Mouse (Mus musculus): ENCODE measurements at regions not wholly inside any gene's neighbourhood (a gene's known extent, or its start where the extent isn't known, plus 50 kb on each side); places are given as distances from the start of the nearest gene placed in this dataset.
A peak's percentile ranks its signal among the peaks of the same experiment; 100 is the strongest.

DNA sequence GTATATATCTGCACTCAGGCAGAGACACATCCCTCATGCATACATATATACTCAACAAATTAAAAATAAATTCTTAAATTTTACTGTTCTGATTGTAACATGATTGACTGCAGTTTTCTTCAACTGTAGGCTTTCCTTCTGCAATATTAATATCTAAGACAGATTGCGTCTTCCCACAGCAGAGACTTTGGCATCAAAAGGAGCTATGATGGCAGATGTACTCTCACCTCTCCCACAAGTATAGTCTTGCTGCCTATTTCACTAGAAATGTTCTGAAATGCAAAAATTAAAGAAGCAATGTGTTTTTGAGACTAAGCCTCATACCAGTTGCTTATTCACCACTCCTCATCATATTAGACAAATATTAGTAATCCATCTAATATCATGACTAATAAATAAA is 356.5 kb downstream of the Dnah5 start:
- Histone ChIP-seq H3K4me2 (ENCODE audit: low read length) (no peak overlapping the region), H3K4me1 (replicated peaks; ENCODE audit: control insufficient read depth, insufficient read depth, low read length) (no peaks in the 10 kb centered on the region), H3K9ac (replicated peaks; ENCODE audit: low read depth, low read length) (no peak overlapping the region), H3K27ac (ENCODE audit: low read length) (no peak overlapping the region; the same call in 1 of the 2 replicates), H3K9me3 (ENCODE audit: control insufficient read depth, low read length) (no peaks in the 10 kb centered on the region), H3K36me3 (ENCODE audit: control insufficient read depth, insufficient read depth) (no peaks in the 10 kb centered on the region), H3K27me3 (replicated peaks; ENCODE audit: control insufficient read depth, insufficient read depth, low read length) (no peaks in the 10 kb centered on the region), H3K4me3 (replicated peaks; ENCODE audit: low read length) (no peak overlapping the region)
- 71% methylated on average over 1 of the region's 1 CpGs for WGBS
- ATAC-seq = no peak

DNA sequence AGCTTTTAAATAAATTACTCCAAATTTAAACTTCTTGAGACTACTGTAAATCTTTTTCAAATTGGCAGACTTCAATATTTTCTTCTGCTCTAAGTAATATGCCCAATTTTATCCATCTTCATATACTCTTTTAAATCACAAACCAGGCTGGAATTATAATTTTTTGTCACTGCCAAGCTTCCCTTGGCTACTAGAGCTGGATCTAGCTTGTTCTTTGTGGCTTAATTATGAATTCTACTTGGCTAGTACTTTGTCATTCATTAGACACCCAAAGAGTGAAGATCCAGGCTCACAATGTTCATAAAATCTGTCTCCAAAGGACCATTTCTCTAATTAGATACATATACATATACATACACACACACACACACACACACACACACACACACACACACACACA is 391.7 kb downstream of the Dnah5 start:
- H3K9me3 ChIP-seq (ENCODE audit: control insufficient read depth, low read length) = no peaks in the 10 kb centered on the region
- ATAC-seq = peak; percentile 50; the same call in 1 of the 2 replicates

DNA sequence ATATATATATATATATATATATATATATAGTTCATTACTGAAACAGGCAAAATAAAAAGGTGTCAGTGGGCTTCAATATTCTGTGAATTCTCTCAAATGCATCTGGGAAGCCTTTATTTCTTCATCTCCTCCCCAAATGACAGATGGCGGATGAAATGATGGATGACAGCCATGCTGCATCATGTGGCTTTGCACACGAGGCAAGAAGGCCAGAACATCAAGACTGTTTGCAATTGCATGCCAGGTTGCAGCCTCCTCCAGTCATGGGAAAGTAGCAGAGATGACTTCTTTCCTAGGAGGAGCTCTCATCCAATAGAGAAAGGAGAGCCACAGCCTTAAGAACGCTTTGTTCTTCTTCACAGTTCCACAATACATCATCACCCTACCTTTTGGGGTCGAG is 392.2 kb downstream of the Dnah5 start:
- Histone ChIP-seq H3K9ac (replicated peaks; ENCODE audit: low read depth, low read length) (no peak overlapping the region), H3K27me3 (replicated peaks; ENCODE audit: control insufficient read depth, insufficient read depth, low read length) (no peaks in the 10 kb centered on the region), H3K4me3 (replicated peaks; ENCODE audit: low read length) (no peak overlapping the region), H3K27ac (ENCODE audit: low read length) (peak overlapping the region; percentile 38), H3K4me1 (replicated peaks; ENCODE audit: control insufficient read depth, insufficient read depth, low read length) (no peaks in the 10 kb centered on the region), H3K36me3 (ENCODE audit: control insufficient read depth, insufficient read depth) (no peaks in the 10 kb centered on the region), H3K9me3 (ENCODE audit: control insufficient read depth, low read length) (no peaks in the 10 kb centered on the region), H3K4me2 (ENCODE audit: low read length) (no peak overlapping the region)
- 73% methylated on average over 4 of the region's 4 CpGs for WGBS
- peak; percentile 57; the same call in 1 of the 2 replicates for ATAC-seq

More for the DNA sequence above, 391.7 kb downstream of the Dnah5 start:
- no peaks in the 10 kb centered on the region for H3K4me1 ChIP-seq (replicated peaks; ENCODE audit: control insufficient read depth, insufficient read depth, low read length)
- H3K27me3 ChIP-seq (replicated peaks; ENCODE audit: control insufficient read depth, insufficient read depth, low read length) = no peaks in the 10 kb centered on the region
- H3K9ac ChIP-seq (replicated peaks; ENCODE audit: low read depth, low read length) = no peak overlapping the region
- no peak overlapping the region for H3K27ac ChIP-seq (ENCODE audit: low read length)
- H3K4me2 ChIP-seq (ENCODE audit: low read length) = no peak overlapping the region
- no peaks in the 10 kb centered on the region for H3K36me3 ChIP-seq (ENCODE audit: control insufficient read depth, insufficient read depth)
- no peak overlapping the region for H3K4me3 ChIP-seq (replicated peaks; ENCODE audit: low read length)

DNA sequence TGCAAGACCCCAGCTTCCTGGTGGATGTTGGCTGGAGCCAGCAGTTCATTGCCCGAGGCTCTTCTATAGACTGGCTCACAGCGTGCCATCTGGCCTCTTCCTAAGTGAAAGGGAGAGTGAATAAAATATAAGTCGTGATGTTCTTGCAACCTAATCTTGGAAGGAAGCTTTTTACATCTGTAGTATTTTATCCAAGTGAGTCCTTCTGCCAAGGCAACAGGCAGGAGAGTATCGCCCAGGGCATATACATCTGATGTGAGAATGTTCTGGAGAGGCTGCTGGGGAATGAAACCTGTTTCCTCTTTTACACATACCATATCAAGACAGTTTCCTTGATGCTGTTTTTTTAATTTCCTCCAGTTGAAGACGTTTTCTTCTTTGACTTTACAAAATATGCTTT is 396.6 kb downstream of the Dnah5 start:
- WGBS = 60% methylated on average over 5 of the region's 5 CpGs
- H3K4me2 ChIP-seq (ENCODE audit: low read length) = no peak overlapping the region
- no peak overlapping the region for H3K4me3 ChIP-seq (replicated peaks; ENCODE audit: low read length)
- no peaks in the 10 kb centered on the region for H3K4me1 ChIP-seq (replicated peaks; ENCODE audit: control insufficient read depth, insufficient read depth, low read length)
- H3K27ac ChIP-seq (ENCODE audit: low read length) = no peak overlapping the region
- H3K9ac ChIP-seq (replicated peaks; ENCODE audit: low read depth, low read length) = no peak overlapping the region
- ATAC-seq = no peak
- H3K9me3 ChIP-seq (ENCODE audit: control insufficient read depth, low read length) = no peaks in the 10 kb centered on the region
- H3K36me3 ChIP-seq (ENCODE audit: control insufficient read depth, insufficient read depth) = no peaks in the 10 kb centered on the region
- H3K27me3 ChIP-seq (replicated peaks; ENCODE audit: control insufficient read depth, insufficient read depth, low read length) = no peaks in the 10 kb centered on the region

DNA sequence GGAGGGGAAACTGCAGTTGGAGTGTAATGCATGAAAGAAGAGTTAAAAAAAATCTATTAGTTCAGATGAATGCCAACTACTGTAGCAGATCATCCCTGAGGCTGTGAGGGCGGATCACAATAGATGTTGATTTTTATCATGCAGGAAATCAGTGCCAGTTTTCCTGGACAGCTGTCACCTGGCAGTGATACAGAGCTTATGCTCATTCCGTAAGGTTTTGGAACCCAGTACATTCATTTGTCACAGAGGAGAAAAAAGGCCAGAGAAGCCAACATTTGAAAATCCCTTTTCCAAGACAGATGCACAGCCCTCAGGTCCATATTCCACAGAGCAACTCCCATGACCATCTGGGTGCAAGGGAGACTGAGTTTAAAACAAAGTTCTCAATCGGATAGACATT is 412.1 kb downstream of the Dnah5 start:
- Histone ChIP-seq H3K4me1 (replicated peaks; ENCODE audit: control insufficient read depth, insufficient read depth, low read length) (no peaks in the 10 kb centered on the region), H3K9ac (replicated peaks; ENCODE audit: low read depth, low read length) (no peak overlapping the region), H3K36me3 (ENCODE audit: control insufficient read depth, insufficient read depth) (no peaks in the 10 kb centered on the region), H3K4me2 (ENCODE audit: low read length) (no peak overlapping the region), H3K27me3 (replicated peaks; ENCODE audit: control insufficient read depth, insufficient read depth, low read length) (no peaks in the 10 kb centered on the region), H3K4me3 (replicated peaks; ENCODE audit: low read length) (no peak overlapping the region), H3K27ac (ENCODE audit: low read length) (0 out of 2 replicates have a peak overlapping the region, but pooled peaks have one; percentile 23), H3K9me3 (ENCODE audit: control insufficient read depth, low read length) (no peaks in the 10 kb centered on the region)
- 59% methylated on average over 3 of the region's 3 CpGs for WGBS
- peak; percentile 79 for ATAC-seq

DNA sequence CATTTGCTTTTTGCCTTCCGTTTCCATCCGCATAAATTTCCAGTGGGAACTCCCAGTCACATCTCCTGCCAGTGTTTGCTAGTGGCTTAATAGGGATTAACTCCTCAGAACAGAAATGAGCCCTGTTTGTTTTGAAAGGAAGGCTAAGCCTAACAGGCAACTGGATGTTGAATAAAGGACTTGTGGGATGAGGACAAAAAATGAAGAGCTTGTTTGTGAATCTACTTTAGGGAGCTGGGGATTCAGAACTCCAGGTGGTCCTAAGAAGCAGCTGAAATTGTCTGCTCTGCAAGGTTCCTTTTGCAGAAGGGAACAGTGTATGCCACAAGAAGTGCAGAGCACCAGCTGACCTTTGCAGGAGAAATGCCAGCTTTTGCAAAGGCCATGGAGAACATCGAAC is 436.8 kb downstream of the Dnah5 start:
- Histone ChIP-seq H3K9me3 (ENCODE audit: control insufficient read depth, low read length) (no peaks in the 10 kb centered on the region), H3K36me3 (ENCODE audit: control insufficient read depth, insufficient read depth) (no peaks in the 10 kb centered on the region), H3K27ac (ENCODE audit: low read length) (no peak overlapping the region), H3K4me1 (replicated peaks; ENCODE audit: control insufficient read depth, insufficient read depth, low read length) (0 out of 2 replicates have a peak, but pooled peaks cover 2% of the 10 kb centered on the region), H3K4me2 (ENCODE audit: low read length) (no peak overlapping the region), H3K9ac (replicated peaks; ENCODE audit: low read depth, low read length) (no peak overlapping the region), H3K27me3 (replicated peaks; ENCODE audit: control insufficient read depth, insufficient read depth, low read length) (no peaks in the 10 kb centered on the region), H3K4me3 (replicated peaks; ENCODE audit: low read length) (no peak overlapping the region)
- ATAC-seq = no peak
- 5% methylated on average over 3 of the region's 3 CpGs for WGBS

DNA sequence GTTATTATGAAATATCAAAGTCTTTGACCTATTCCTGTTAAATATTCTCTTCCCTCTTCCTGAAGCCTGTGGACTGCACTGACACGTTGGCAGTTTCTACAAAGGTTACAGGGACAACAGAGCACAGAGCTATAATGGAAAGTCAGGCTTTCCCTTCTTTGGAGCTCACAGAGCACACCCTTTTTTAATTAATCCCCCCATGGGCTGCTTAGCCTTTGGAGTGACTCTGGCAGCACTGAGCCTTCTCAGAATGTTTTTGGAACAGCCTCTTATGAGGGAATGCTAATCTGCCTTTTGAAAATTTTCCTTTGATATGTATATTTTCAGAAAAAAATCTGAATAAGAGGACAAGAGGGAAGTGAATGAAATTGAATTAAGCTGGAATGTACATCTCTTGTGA is 441.6 kb downstream of the Dnah5 start:
- H3K4me1 ChIP-seq (replicated peaks; ENCODE audit: control insufficient read depth, insufficient read depth, low read length) = 0 out of 2 replicates have a peak, but pooled peaks cover 2% of the 10 kb centered on the region
- no peak overlapping the region for H3K4me2 ChIP-seq (ENCODE audit: low read length)
- no peak overlapping the region for H3K27ac ChIP-seq (ENCODE audit: low read length)
- H3K27me3 ChIP-seq (replicated peaks; ENCODE audit: control insufficient read depth, insufficient read depth, low read length) = no peaks in the 10 kb centered on the region
- 0% methylated on average over 1 of the region's 1 CpGs for WGBS
- no peaks in the 10 kb centered on the region for H3K36me3 ChIP-seq (ENCODE audit: control insufficient read depth, insufficient read depth)
- peak; percentile 63 for ATAC-seq
- no peaks in the 10 kb centered on the region for H3K9me3 ChIP-seq (ENCODE audit: control insufficient read depth, low read length)
- H3K9ac ChIP-seq (replicated peaks; ENCODE audit: low read depth, low read length) = no peak overlapping the region
- no peak overlapping the region for H3K4me3 ChIP-seq (replicated peaks; ENCODE audit: low read length)

DNA sequence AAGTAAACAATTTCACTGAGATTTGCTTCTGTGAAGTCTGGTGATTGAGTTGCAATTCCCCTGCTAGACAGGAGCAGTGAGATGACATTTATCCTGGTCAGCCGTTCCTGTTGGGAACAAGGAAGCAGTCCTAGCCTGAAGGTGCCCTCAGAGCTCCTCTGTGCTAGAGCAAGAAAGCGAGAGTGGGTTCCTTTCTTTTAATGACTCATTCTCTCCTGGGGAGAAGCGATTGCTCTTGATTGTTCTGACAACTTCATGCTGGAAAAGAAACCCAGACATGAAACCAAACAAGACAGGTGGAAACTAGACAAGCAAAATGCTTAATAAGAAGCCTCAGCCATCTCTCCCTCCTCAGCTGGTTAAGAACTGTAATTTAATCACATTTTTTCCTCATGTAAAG is 450.4 kb downstream of the Dnah5 start:
- Histone ChIP-seq H3K27ac (ENCODE audit: low read length) (no peak overlapping the region), H3K36me3 (ENCODE audit: control insufficient read depth, insufficient read depth) (no peaks in the 10 kb centered on the region), H3K4me2 (ENCODE audit: low read length) (no peak overlapping the region), H3K9me3 (ENCODE audit: control insufficient read depth, low read length) (no peaks in the 10 kb centered on the region), H3K4me1 (replicated peaks; ENCODE audit: control insufficient read depth, insufficient read depth, low read length) (no peaks in the 10 kb centered on the region), H3K9ac (replicated peaks; ENCODE audit: low read depth, low read length) (no peak overlapping the region), H3K4me3 (replicated peaks; ENCODE audit: low read length) (no peak overlapping the region), H3K27me3 (replicated peaks; ENCODE audit: control insufficient read depth, insufficient read depth, low read length) (no peaks in the 10 kb centered on the region)
- no peak for ATAC-seq
- 65% methylated on average over 3 of the region's 3 CpGs for WGBS

DNA sequence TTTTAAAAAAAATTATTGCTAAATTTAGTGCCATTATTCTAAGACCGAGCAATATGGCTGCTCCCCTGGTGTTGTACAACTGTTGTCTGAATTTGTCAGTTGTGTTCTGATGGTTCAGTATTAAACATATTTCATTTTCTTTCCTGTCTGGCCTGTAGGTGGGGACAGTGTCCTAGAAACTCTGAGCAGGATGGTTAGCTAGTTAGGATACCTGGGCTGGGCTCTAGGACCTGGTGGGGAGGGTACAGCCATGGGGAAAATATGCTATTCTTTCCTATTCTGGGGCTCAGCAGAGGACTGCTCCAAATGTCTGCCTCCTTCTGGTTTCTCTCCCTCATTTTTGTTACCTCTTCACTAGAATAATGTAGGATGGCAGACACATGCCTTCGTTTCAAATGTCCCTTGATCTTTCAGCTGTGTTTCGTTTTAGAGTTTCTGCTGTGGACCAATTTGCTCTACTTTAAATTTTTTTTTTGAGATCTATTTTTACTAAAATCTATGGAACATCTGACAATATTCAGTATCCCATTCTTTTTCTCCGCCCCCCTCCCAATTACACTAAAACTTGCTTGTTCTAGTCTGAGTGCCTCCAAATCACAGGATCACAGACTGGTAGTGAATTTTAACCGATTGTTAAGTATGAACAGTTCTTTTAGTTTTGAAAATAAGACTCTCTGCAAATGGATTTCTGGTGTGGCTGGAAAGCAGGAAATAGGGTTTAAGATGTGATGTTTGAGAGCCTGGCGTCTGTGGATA is 460.5 kb downstream of the Dnah5 start:
- H3K9ac ChIP-seq (replicated peaks; ENCODE audit: low read depth, low read length) = no peak overlapping the region
- no peaks in the 10 kb centered on the region for H3K9me3 ChIP-seq (ENCODE audit: control insufficient read depth, low read length)
- no peaks in the 10 kb centered on the region for H3K36me3 ChIP-seq (ENCODE audit: control insufficient read depth, insufficient read depth)
- no peaks in the 10 kb centered on the region for H3K27me3 ChIP-seq (replicated peaks; ENCODE audit: control insufficient read depth, insufficient read depth, low read length)
- no peak overlapping the region for H3K4me3 ChIP-seq (replicated peaks; ENCODE audit: low read length)
- no peak overlapping the region for H3K27ac ChIP-seq (ENCODE audit: low read length)
- peak; percentile 78 for ATAC-seq
- H3K4me1 ChIP-seq (replicated peaks; ENCODE audit: control insufficient read depth, insufficient read depth, low read length) = no peaks in the 10 kb centered on the region
- 79% methylated on average over 6 of the region's 6 CpGs for WGBS
- no peak overlapping the region for H3K4me2 ChIP-seq (ENCODE audit: low read length)
